Mouse (Mus musculus) erythroblast, embryonic 14.5 days (primary cell): ENCODE results near the gene Stk40.

Experiments used
- GATA1 ChIP-seq: IDR thresholded peaks from 2 replicates; pipeline ENCODE4 v1.6.1; 2012; ENCODE audit warnings: low read length, inconsistent platforms, mixed read lengths
- TAL1 ChIP-seq: IDR thresholded peaks from 3 replicates; pipeline ENCODE4 v1.6.1; 2012; ENCODE audit warnings: low read length, inconsistent platforms, mixed read lengths

GRCm38 (mm10) chr4:126065241-126065640, 38.5 kb upstream of the Stk40 start:
- no peak for TF ChIP-seq GATA1
- TF ChIP-seq TAL1, result no peak
